Mouse (Mus musculus) myocyte (in vitro differentiated cells): ENCODE data around the gene Dtx2. TPM values are rescaled to one million over a fixed set of nuclear protein-coding genes. Genes with fewer than 3 reads are reported as not detected.
"Not testable (repeated sequence)": the region's sequence is repeated elsewhere in the genome, so short reads cannot be mapped to it uniquely, and the experiment has no call there.

Source experiments
- H3K27me3 ChIP-seq: one replicate; pipeline ENCODE4 v1.6.1; 2011; ENCODE audit not compliant: control insufficient read depth, insufficient read depth, insufficient read length
- H3K36me3 ChIP-seq: one replicate; pipeline ENCODE4 v1.6.1; 2011; ENCODE audit not compliant: control insufficient read depth, insufficient read depth
- H3K4me2 ChIP-seq: one replicate; pipeline ENCODE4 v1.6.1; 2011; ENCODE audit warnings: low read depth, control low read depth
- H3K4me3 ChIP-seq: one replicate; pipeline ENCODE4 v1.5.1; 2011; ENCODE audit warnings: mild to moderate bottlenecking, control low read depth, moderate library complexity
- H3K79me2 ChIP-seq: one replicate; pipeline ENCODE4 v1.6.1; 2011; ENCODE audit not compliant: control insufficient read depth, insufficient read depth
- H3ac ChIP-seq: one replicate; pipeline ENCODE4 v1.6.1; 2011; ENCODE audit not compliant: control insufficient read depth, insufficient read length
- CEBPB ChIP-seq: IDR thresholded peaks from 2 replicates; pipeline ENCODE4 v1.6.1; 2011; ENCODE audit warnings: mild to moderate bottlenecking, moderate library complexity; ENCODE audit not compliant: poor library complexity, insufficient read depth, severe bottlenecking
- E2F4 ChIP-seq: IDR thresholded peaks from one replicate; pipeline ENCODE4 v1.6.1; 2011; ENCODE audit warnings: mild to moderate bottlenecking, control low read depth, moderate library complexity; ENCODE audit not compliant: insufficient read depth
- MAX ChIP-seq: IDR thresholded peaks from one replicate; pipeline ENCODE4 v1.6.1; 2011; ENCODE audit warnings: low read depth, mild to moderate bottlenecking, control low read depth
- MYOD1 ChIP-seq, 3 experiments: IDR thresholded peaks; one replicate each; pipeline ENCODE4 v1.6.1; 2011; ENCODE audit warnings: control low read depth in 2 of 3, low read depth in 2 of 3, mild to moderate bottlenecking in 2 of 3, moderate library complexity in 1 of 3; ENCODE audit not compliant: insufficient read length in 2 of 3, control insufficient read depth in 1 of 3
- MYOG ChIP-seq, 3 experiments: IDR thresholded peaks; one replicate each; pipeline ENCODE4 v1.6.1; 2011; ENCODE audit warnings: control low read depth in 2 of 3, low read depth in 2 of 3, mild to moderate bottlenecking in 2 of 3; ENCODE audit not compliant: insufficient read length in 2 of 3, control insufficient read depth in 1 of 3, insufficient read depth in 1 of 3
- POLR2A ChIP-seq: IDR thresholded peaks from one replicate; pipeline ENCODE4 v1.6.1; 2011; ENCODE audit warnings: low read depth, mild to moderate bottlenecking, control low read depth, moderate library complexity; ENCODE audit not compliant: insufficient read length
- POLR2AphosphoS2 ChIP-seq: IDR thresholded peaks from one replicate; pipeline ENCODE4 v1.6.1; 2011; ENCODE audit warnings: low read depth, control low read depth; ENCODE audit not compliant: insufficient read length
- REST ChIP-seq: IDR thresholded peaks from one replicate; pipeline ENCODE4 v1.6.1; 2011; ENCODE audit warnings: mild to moderate bottlenecking, control low read depth, moderate library complexity; ENCODE audit not compliant: insufficient read depth, insufficient read length
- SRF ChIP-seq: IDR thresholded peaks from one replicate; pipeline ENCODE4 v1.6.1; 2011; ENCODE audit warnings: low read depth; ENCODE audit not compliant: control insufficient read depth, insufficient read length
- TCF12 ChIP-seq: IDR thresholded peaks from one replicate; pipeline ENCODE4 v1.6.1; 2011; ENCODE audit warnings: mild to moderate bottlenecking, control low read depth; ENCODE audit not compliant: poor library complexity, insufficient read depth, severe bottlenecking
- TCF3 ChIP-seq: IDR thresholded peaks from one replicate; pipeline ENCODE4 v1.6.1; 2011; ENCODE audit warnings: low read depth, control low read depth; ENCODE audit not compliant: insufficient read length
- USF1 ChIP-seq: IDR thresholded peaks from one replicate; pipeline ENCODE4 v1.6.1; 2011; ENCODE audit warnings: low read depth, mild to moderate bottlenecking, control low read depth, moderate library complexity
- polyA plus RNA-seq: library from polyadenylated mRNA; unstranded; fragments of >200 nt; fragmentation: generic; extraction: Trizol; gene quantifications from one replicate; pipeline ENCODE4 v1.2.1, GENCODE M21; 2012; ENCODE audit warnings: missing spikeins

Gene Dtx2
- polyA plus RNA-seq, 1 experiment: 18.3 TPM

GRCm38 (mm10) chr5:136056062-136056461 lies 61.5 kb downstream of the Dtx2 start:
- Histone ChIP-seq H3K36me3 (no peaks in the 10 kb centered on the region), H3K4me2 (no peak overlapping the region), H3K79me2 (no peaks in the 10 kb centered on the region), H3K27me3 (no peaks in the 10 kb centered on the region), H3K4me3 (no peak overlapping the region), H3ac (no peak overlapping the region)
- no peak for TF ChIP-seq E2F4
- no peak for TF ChIP-seq REST
- TF ChIP-seq TCF12: no peak
- no peak for TF ChIP-seq USF1
- no peak for TF ChIP-seq MAX

DNA sequence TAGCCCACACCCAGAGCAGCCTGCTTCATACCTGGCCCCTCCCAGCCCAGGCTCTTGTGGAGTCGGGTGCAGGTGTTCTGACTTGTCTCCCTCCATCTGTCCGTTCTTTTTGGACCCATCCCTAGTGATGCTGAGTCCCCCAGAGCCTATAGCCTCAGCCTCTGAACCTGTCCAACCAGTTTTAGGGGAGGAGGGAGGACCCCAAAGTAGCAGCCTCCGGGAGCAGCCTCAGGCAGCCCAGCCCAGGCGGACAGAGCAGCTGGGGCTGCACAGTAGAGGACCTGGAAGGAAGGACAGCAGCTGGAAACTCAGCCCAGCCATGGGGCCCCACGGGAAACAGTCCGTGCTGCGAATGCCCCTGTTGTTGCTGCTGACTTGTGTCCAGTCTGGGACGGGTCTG lies 62.5 kb downstream of the Dtx2 start:
- Histone ChIP-seq H3K4me3 (no peak overlapping the region), H3K27me3 (no peaks in the 10 kb centered on the region), H3K4me2 (no peak overlapping the region), H3K79me2 (no peaks in the 10 kb centered on the region), H3ac (no peak overlapping the region), H3K36me3 (no peaks in the 10 kb centered on the region)
- TF ChIP-seq TCF3 (no peak), CEBPB (no peak), E2F4 (no peak), MAX (no peak), TCF12 (no peak), SRF (no peak), MYOD1 (IDR thresholded peaks at IDR 0.05; ENCODE audit: control insufficient read depth in 1 of 3, insufficient read length in 2 of 3, low read depth in 2 of 3) (no peak), USF1 (no peak), POLR2AphosphoS2 (no peak), REST (no peak), POLR2A (no peak)

- Histone ChIP-seq H3K4me2 (no peak overlapping the region), H3K36me3 (no peaks in the 10 kb centered on the region), H3K79me2 (no peaks in the 10 kb centered on the region), H3ac (no peak overlapping the region), H3K27me3 (no peaks in the 10 kb centered on the region), H3K4me3 (no peak overlapping the region)
- TF ChIP-seq POLR2AphosphoS2 (no peak), MYOG (IDR thresholded peaks at IDR 0.05; ENCODE audit: control insufficient read depth in 1 of 3, insufficient read depth in 1 of 3, insufficient read length in 2 of 3, low read depth in 2 of 3) (no peak), E2F4 (no peak), MAX (no peak), SRF (no peak), TCF12 (no peak), POLR2A (no peak), MYOD1 (IDR thresholded peaks at IDR 0.05; ENCODE audit: control insufficient read depth in 1 of 3, insufficient read length in 2 of 3, low read depth in 2 of 3) (no peak), REST (no peak), USF1 (no peak), TCF3 (no peak), CEBPB (no peak)
Observed at GRCm38 (mm10) chr5:136061567-136061966, 67.0 kb downstream of the Dtx2 start.

DNA sequence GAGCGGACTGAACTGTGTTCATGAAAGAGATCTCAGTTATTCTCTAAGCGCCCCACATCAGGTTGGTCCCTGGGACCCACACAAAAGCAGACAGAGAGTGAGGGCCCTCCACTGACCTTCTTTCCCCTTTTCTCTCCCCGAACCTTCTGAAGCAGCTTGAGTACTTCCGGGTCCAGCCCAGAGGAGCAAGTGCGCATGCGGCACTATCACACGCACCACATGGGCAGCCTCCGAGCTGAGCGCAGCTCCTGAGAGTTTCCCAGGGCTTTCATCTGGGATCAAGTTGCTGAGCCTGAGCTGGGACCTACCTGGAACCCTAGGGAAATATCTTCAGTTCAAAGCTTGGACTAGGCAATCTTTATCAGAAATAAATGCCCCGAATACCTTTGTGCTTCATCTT lies 69.3 kb downstream of the Dtx2 start:
- Histone ChIP-seq H3K79me2 (no peaks in the 10 kb centered on the region), H3ac (no peak overlapping the region), H3K4me3 (no peak overlapping the region), H3K4me2 (no peak overlapping the region), H3K36me3 (no peaks in the 10 kb centered on the region), H3K27me3 (no peaks in the 10 kb centered on the region)
- TF ChIP-seq TCF3 (no peak), REST (no peak), E2F4 (no peak), POLR2AphosphoS2 (no peak), CEBPB (no peak), USF1 (no peak)

- not testable (repeated sequence) for H3K4me3 ChIP-seq, H3K4me2 ChIP-seq, H3ac ChIP-seq, H3K36me3 ChIP-seq, H3K79me2 ChIP-seq, H3K27me3 ChIP-seq
Observed at GRCm38 (mm10) chr5:136066404-136067148, 72.0 kb downstream of the Dtx2 start.
